Mouse (Mus musculus): ENCODE results near the gene Nrn1l. TPM values are rescaled to one million over a fixed set of nuclear protein-coding genes. Genes with fewer than 3 reads are reported as not detected.

Gene Nrn1l
- polyA plus RNA-seq (2015; fragmentation: Nextera tagmentation; extraction: Ambion mirVana): 0.30 TPM in 1 of 2 replicates, not detected in the other

DNA sequence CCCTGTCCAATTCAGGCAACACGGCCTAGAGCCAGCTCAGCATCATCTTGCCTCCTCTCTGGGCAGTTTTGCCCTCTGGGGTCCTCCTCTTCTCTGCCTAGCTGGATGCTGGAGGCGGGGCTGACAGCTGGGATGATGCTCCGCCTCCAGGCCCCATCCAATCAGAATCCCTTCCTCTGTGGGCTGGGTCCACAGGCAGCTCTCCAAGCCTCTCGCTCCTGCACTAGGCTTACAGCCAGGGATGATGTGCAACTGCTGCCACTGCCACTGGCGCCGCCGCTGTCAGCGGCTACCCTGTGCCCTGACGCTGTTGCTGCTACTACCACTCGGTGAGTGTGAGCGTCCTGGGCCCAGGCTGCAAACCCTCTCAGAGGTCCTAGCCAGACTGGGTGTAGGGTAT is at the start of gene Nrn1l:
TSS of gene Nrn1l (plus strand) at position 229 of the 400 bp plus-strand sequence.
- no peaks in the 10 kb centered on the region for H3K27me3 ChIP-seq (replicated peaks)
- no peak within 1 kb of the TSS for H3K4me3 ChIP-seq
- 6% methylated on average over 11 of the region's 11 CpGs for WGBS
- H3K4me1 ChIP-seq: peaks cover 6% of the 10 kb centered on the region; the same call in 1 of the 2 replicates
- ATAC-seq (replicated peaks): peak; percentile 89
- H3K9me3 ChIP-seq: no peaks in the 10 kb centered on the region
- H3K4me2 ChIP-seq: peak within 1 kb of the TSS; percentile 19; the same call in 1 of the 2 replicates
- peaks cover 44% of the 10 kb centered on the region for H3K36me3 ChIP-seq (replicated peaks)
- no peak within 1 kb of the TSS; the same call in 1 of the 2 replicates for H3K9ac ChIP-seq
- H3K27ac ChIP-seq: peak within 1 kb of the TSS; percentile 36; the same call in 1 of the 2 replicates

DNA sequence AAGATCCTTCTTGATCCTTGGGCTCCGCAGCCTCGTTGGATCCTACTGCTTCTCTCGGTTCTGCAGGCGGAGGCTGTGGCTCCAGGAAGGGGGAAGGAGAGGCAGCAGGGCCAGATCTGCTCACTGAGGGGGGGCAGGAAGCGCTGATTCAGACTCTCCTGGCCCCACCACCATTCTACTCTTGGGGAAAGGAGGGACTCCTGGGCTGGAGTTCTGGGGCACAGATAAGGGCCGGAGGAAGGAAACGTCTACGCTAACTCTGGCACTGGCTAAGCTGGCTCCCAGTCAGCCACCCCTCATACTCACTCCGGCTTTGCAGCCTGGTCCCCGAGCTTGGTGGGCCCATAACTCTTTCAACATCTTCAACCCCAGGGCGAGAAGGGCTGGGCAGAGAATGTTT is 46.7 kb upstream of the Nrn1l start:
- Histone ChIP-seq H3K27ac (no peak overlapping the region), H3K27me3 (replicated peaks) (no peaks in the 10 kb centered on the region), H3K4me2 (no peak overlapping the region), H3K36me3 (replicated peaks) (peaks cover 43% of the 10 kb centered on the region), H3K4me1 (peaks cover 7% of the 10 kb centered on the region), H3K9me3 (no peaks in the 10 kb centered on the region), H3K9ac (no peak overlapping the region), H3K4me3 (no peak overlapping the region)
- 93% methylated on average over 11 of the region's 11 CpGs for WGBS
- no peak for ATAC-seq (replicated peaks)

DNA sequence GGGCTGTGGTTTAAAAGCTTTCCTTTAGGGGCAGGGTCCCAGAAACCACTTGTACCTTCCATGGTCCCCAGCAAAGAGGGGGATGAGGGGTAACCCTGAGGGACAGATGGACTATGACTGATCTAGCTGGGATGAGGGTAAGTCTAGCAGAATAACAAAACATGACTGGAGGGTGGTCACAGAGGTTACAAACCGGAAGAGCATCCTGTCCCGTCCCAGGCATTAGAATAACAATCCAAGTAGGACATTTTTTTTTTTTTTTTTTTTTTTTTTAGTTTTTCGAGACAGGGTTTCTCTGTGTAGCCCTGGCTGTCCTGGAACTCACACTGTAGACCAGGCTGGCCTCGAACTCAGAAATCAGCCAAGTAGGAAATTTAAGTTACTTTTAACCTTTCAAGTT is 43.4 kb upstream of the Nrn1l start:
- Histone ChIP-seq H3K36me3 (replicated peaks) (peaks cover 27% of the 10 kb centered on the region), H3K4me1 (peaks cover 10% of the 10 kb centered on the region), H3K4me2 (no peak overlapping the region), H3K9ac (no peak overlapping the region), H3K9me3 (no peaks in the 10 kb centered on the region), H3K27ac (no peak overlapping the region), H3K4me3 (no peak overlapping the region), H3K27me3 (replicated peaks) (no peaks in the 10 kb centered on the region)
- WGBS: 83% methylated on average over 4 of the region's 4 CpGs
- ATAC-seq (replicated peaks): no peak

DNA sequence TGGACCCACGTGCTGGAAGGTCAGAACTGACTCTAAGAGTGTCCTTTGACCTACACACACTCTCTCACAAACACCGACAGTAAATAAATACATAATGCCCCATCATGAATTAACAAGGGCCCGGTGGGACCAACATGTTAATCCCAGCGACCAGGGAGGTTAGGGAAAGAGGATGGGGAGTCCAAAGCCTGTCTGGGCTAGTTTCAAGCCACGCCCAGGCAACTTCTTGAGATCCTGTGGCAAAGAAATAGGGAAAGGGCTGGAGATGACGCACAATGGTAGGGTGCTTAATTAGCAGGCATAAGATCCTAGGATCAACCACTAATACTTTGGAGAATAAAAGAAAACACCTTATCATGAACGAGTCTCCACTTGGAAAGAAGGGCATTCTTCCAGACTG is 42.8 kb upstream of the Nrn1l start:
- H3K4me1 ChIP-seq: peaks cover 11% of the 10 kb centered on the region
- no peaks in the 10 kb centered on the region for H3K9me3 ChIP-seq
- no peaks in the 10 kb centered on the region for H3K27me3 ChIP-seq (replicated peaks)
- H3K27ac ChIP-seq: no peak overlapping the region
- H3K9ac ChIP-seq: no peak overlapping the region
- H3K4me3 ChIP-seq: peak overlapping the region; percentile 18; the same call in 1 of the 2 replicates
- H3K36me3 ChIP-seq (replicated peaks): peaks cover 23% of the 10 kb centered on the region
- 72% methylated on average over 7 of the region's 7 CpGs for WGBS
- peak overlapping the region; percentile 37 for H3K4me2 ChIP-seq
- ATAC-seq (replicated peaks): no peak

DNA sequence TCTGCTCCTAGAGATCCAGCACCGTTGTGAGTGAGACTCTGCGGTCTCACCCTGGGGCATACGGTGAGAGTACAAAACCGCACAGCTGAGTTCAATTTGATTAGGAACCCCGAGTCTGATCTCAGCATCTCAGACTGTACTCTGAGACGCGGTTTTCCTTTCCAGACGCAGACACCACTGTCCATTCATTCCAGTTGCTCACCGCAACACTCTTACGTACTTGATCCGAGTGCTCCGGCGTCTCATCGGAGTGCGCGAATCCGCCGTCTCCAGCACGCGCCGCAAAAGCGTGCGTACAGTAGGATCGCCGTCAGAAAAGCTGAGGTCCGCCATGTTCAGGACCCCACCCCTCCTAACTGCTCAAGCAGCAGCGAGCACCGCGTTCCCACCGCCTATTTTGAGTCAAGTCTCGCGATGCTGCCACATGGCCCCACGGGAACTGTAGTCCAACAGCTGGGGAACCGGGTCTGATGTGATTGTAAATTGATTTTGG is 41.7 kb upstream of the Nrn1l start:
- Histone ChIP-seq H3K9me3 (no peaks in the 10 kb centered on the region), H3K4me1 (peaks cover 22% of the 10 kb centered on the region), H3K4me3 (peak overlapping the region; percentile 70), H3K36me3 (replicated peaks) (peaks cover 16% of the 10 kb centered on the region), H3K4me2 (peak overlapping the region; percentile 76), H3K27me3 (replicated peaks) (no peaks in the 10 kb centered on the region), H3K27ac (peak overlapping the region; percentile 84), H3K9ac (peak overlapping the region; percentile 66)
- ATAC-seq (replicated peaks): peak; percentile 82
- whole genome bisulfite sequencing: under 1% methylated on average over 34 of the region's 34 CpGs

DNA sequence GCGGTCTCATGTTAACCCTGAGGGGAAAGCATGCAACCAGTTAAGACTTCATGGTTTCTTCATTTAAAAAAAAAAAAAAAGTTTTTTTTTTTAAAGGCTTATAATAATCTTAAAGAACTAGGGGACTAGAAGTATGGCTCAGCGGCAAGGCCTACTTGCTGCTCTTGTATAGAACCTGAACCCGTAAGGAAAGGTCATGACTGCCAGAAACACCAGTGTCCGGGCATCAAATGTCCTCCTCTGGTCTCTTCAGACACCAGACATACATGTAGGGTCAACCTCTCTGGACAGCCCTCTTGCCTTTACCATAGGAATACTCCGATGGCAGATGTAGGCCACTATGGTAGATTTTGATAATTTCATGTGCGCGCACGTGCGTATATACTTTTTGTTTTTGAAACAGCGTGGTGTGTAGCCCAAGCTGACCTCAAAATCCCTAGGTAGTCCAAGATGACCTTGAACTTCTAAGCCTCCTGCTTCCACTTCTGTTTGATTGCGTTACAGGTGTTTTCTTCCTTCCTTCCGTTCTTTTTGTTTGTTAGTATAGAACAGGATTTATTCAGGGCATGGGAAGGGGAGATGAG is 41.1 kb upstream of the Nrn1l start:
- ATAC-seq (replicated peaks): no peak
- peak overlapping the region; percentile 76; the same call in 1 of the 2 replicates for H3K4me2 ChIP-seq
- 80% methylated on average over 12 of the region's 12 CpGs for WGBS

DNA sequence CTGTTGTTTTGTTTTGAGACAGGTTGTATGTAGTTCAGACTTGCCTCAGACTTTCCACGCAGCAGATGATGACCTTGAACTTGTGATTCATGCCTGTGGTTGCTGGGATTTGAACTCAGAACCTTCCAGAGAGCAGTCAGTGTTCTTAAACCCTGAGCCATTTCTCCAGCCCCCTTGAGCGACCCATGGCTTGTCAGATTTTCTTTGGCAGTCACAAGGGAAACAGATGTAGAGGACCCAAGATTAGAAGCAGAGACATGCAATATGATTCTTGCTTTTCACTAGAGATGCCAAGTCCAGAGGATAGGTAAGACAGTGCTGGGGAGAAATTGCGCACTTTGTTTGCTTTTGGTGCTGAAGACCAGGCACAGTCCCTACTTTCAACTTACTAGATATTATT is 40.2 kb upstream of the Nrn1l start, which contains the start of gene Cenpt:
TSS of gene Cenpt (minus strand) at position 101 of the 400 bp plus-strand sequence.
- Histone ChIP-seq H3K4me3 (peak within 1 kb of the TSS; percentile 70), H3K4me1 (peaks cover 37% of the 10 kb centered on the region), H3K9me3 (no peaks in the 10 kb centered on the region), H3K4me2 (peak within 1 kb of the TSS; percentile 76; the same call in 1 of the 2 replicates), H3K36me3 (replicated peaks) (peaks cover 6% of the 10 kb centered on the region; the same call in 1 of the 2 replicates), H3K27ac (no peak within 1 kb of the TSS), H3K9ac (no peak within 1 kb of the TSS), H3K27me3 (replicated peaks) (no peaks in the 10 kb centered on the region)
- no peak for ATAC-seq (replicated peaks)
- 96% methylated on average over 3 of the region's 3 CpGs for WGBS

More for the DNA sequence above, 41.1 kb upstream of the Nrn1l start:
- Histone ChIP-seq H3K9ac (no peak overlapping the region), H3K36me3 (replicated peaks) (peaks cover 10% of the 10 kb centered on the region), H3K4me1 (peaks cover 27% of the 10 kb centered on the region), H3K27ac (0 out of 2 replicates have a peak overlapping the region, but pooled peaks have one; percentile 84), H3K4me3 (peak overlapping the region; percentile 70), H3K27me3 (replicated peaks) (no peaks in the 10 kb centered on the region), H3K9me3 (no peaks in the 10 kb centered on the region)

DNA sequence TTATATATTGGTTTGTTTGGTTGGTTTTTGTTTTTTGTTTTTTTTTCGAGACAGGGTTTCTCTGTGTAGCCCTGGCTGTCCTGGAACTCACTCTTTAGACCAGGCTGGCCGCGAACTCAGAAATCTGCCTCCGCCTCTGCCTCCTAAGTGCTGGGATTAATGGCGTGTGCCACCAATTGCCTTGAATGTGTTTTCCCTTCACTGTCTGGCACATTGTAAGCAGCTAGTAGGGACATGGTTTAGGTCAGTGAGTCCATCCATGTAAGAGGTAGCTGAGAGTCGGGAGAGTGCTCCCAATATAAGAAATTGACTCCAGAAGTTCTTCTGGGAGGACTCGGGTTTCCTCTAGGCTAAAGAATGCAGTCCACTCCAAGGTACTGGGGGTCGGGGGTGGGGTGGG is 39.1 kb upstream of the Nrn1l start:
- Histone ChIP-seq H3K9ac (peak overlapping the region; percentile 21; the same call in 1 of the 2 replicates), H3K27me3 (replicated peaks) (no peaks in the 10 kb centered on the region)

DNA sequence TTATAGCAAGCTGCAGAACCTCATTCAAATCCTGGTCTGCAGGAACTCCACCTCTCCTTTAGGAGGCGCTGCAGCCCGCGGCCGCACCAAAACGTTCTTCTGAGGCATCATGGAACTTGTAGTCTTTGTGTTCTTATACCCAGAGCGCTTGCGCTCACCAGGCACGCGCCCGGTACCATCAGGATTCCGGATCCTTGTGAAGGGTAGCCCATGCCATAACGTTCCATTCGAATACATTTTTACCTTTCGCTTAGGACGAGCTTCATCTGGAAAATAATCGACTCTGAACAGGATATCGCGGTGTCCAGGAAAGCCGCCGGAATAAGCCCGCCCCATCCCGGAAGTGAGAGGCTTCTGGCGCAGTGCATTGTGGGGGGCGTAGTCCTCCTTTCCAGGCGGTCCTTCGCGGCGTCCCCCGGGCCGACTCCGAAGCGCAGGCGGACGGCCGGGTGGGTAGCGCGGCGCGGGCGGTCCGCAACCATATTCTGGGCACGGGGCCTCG is 38.6 kb upstream of the Nrn1l start, which contains the start of gene Thap11:
TSS of gene Thap11 (plus strand) at position 418 of the 502 bp plus-strand sequence.
- Histone ChIP-seq H3K9ac (peak within 1 kb of the TSS; percentile 82), H3K27ac (peak within 1 kb of the TSS; percentile 87), H3K4me3 (peak within 1 kb of the TSS; percentile 90), H3K9me3 (no peaks in the 10 kb centered on the region), H3K4me2 (peak within 1 kb of the TSS; percentile 81), H3K36me3 (replicated peaks) (no peaks in the 10 kb centered on the region), H3K4me1 (peaks cover 52% of the 10 kb centered on the region), H3K27me3 (replicated peaks) (no peaks in the 10 kb centered on the region)
- peak; percentile 91 for ATAC-seq (replicated peaks)
- WGBS: under 1% methylated on average over 43 of the region's 43 CpGs

More for the DNA sequence above, 39.1 kb upstream of the Nrn1l start:
- H3K4me3 ChIP-seq: peak overlapping the region; percentile 90
- no peak; the same call in 1 of the 2 replicates for ATAC-seq (replicated peaks)
- 22% methylated on average over 8 of the region's 8 CpGs for WGBS
- peak overlapping the region; percentile 81 for H3K4me2 ChIP-seq
- no peaks in the 10 kb centered on the region for H3K9me3 ChIP-seq
- peak overlapping the region; percentile 87; the same call in 1 of the 2 replicates for H3K27ac ChIP-seq
- peaks cover 47% of the 10 kb centered on the region for H3K4me1 ChIP-seq
- no peaks in the 10 kb centered on the region for H3K36me3 ChIP-seq (replicated peaks)

DNA sequence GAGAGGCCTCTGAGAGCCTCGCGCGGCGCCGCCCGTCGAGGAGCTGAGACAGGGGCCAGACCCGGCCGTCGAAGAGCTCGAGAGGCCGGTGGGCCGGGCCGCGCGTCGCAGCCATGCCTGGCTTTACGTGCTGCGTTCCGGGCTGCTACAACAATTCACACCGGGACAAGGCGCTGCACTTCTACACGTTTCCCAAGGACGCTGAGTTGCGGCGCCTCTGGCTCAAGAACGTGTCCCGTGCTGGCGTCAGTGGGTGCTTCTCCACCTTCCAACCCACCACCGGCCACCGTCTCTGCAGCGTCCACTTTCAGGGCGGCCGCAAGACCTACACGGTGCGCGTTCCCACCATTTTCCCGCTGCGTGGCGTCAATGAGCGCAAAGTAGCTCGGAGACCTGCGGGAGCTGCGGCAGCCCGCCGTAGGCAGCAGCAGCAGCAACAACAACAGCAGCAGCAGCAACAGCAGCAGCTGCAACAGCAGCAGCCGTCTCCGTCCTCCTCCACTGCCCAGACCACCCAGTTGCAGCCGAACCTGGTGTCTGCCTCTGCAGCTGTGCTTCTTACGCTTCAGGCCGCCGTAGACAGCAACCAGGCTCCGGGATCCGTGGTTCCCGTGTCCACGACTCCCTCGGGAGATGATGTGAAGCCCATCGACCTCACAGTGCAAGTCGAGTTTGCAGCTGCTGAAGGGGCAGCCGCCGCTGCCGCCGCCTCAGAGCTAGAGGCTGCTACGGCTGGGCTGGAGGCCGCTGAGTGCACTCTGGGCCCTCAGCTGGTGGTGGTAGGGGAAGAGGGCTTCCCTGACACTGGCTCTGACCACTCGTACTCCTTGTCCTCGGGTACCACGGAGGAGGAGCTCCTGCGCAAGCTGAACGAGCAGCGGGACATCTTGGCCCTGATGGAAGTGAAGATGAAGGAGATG is 37.9 kb upstream of the Nrn1l start:
- peak overlapping the region; percentile 90 for H3K4me3 ChIP-seq
- peak overlapping the region; percentile 87 for H3K27ac ChIP-seq
- no peaks in the 10 kb centered on the region for H3K27me3 ChIP-seq (replicated peaks)
- H3K9me3 ChIP-seq: no peaks in the 10 kb centered on the region
- H3K36me3 ChIP-seq (replicated peaks): no peaks in the 10 kb centered on the region
- H3K9ac ChIP-seq: peak overlapping the region; percentile 82
- under 1% methylated on average over 71 of the region's 71 CpGs for WGBS
- H3K4me1 ChIP-seq: peaks cover 53% of the 10 kb centered on the region
- peak overlapping the region; percentile 81 for H3K4me2 ChIP-seq
- ATAC-seq (replicated peaks): no peak; the same call in 1 of the 2 replicates

DNA sequence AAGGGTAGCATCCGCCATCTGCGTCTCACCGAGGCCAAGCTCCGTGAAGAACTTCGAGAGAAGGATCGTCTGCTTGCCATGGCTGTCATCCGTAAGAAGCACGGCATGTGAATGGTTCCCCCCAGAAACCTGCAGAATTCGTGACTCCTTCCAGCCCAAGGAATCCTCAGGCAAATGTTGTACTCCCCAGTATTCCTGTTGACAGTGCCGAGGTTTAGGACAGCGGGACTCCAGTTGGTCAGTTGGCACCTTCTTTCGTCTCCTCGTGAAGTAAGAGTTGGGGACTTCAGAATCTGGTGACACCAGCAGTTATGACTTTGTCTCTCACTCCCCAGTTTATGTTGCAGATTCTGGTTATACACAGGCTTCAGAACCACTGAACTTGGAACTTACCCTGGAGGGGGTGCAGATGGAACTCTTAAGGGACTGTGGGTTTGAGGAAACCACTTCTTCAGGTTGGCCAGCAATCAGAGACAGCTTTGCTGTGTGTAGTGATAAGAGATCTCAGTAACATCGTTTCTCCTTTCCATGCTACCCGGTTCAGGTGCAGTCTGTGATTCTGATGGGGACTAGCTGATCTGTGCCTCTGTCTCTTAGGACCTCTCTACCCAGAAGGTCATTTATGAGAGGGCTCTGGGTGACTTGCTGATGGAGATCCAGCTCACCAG is 37.1 kb upstream of the Nrn1l start:
- peaks cover 52% of the 10 kb centered on the region for H3K4me1 ChIP-seq
- peak overlapping the region; percentile 82 for H3K9ac ChIP-seq
- H3K36me3 ChIP-seq (replicated peaks): no peaks in the 10 kb centered on the region
- H3K9me3 ChIP-seq: no peaks in the 10 kb centered on the region
- 26% methylated on average over 15 of the region's 15 CpGs for WGBS
- H3K27ac ChIP-seq: peak overlapping the region; percentile 87; the same call in 1 of the 2 replicates
- no peaks in the 10 kb centered on the region for H3K27me3 ChIP-seq (replicated peaks)
- H3K4me2 ChIP-seq: peak overlapping the region; percentile 81
- H3K4me3 ChIP-seq: peak overlapping the region; percentile 90
- no peak for ATAC-seq (replicated peaks)

Measured in midbrain, embryonic 15.5 days (tissue).